Mouse (Mus musculus) ES-Bruce4 (cell line): ENCODE data around the gene Foxd1.

Source experiments
- CTCF ChIP-seq: IDR thresholded peaks from one replicate; pipeline ENCODE4 v1.8.1; 2011; ENCODE audit warnings: low read depth, low read length
- EP300 ChIP-seq: IDR thresholded peaks from 2 replicates; pipeline ENCODE4 v1.6.1; 2011; ENCODE audit warnings: low read depth, low read length; ENCODE audit not compliant: insufficient read depth
- POLR2A ChIP-seq: IDR thresholded peaks from one replicate; pipeline ENCODE4 v1.8.1; 2011; ENCODE audit warnings: low read length; ENCODE audit not compliant: insufficient read depth

DNA sequence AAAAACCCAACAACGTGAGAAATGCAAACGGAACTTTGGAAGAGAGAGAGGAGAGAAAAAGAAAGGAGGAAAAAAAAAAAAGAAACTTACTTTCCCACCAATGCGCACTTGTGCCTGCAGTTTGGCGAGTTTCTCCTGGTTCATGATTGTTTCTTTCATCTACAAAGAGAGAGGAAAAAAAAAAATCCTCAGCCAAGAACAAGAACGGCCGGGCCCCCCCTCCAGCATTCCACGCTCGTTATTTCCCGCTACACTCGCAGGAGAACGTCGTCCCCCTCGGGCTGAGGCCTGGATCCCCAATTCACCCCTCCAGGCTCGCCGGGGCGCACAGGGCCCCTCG lies 37.9 kb upstream of the Foxd1 start:
- TF ChIP-seq CTCF: no peak
- no peak for TF ChIP-seq POLR2A
- TF ChIP-seq EP300: no peak
